Mouse (Mus musculus) gastrocnemius, postnatal 4 days (tissue): Measurements from ENCODE around the gene Gm11060. TPM values are rescaled to one million over a fixed set of nuclear protein-coding genes. Genes with fewer than 3 reads are reported as not detected.

Experiments
- DNase-seq, 2 experiments: peaks; one replicate each; pipeline ENCODE4 v3.0.0; 2021 to 2022; ENCODE audit warnings: low spot score in 2 of 2, mixed read lengths in 2 of 2
- total RNA-seq, 2 experiments: library from RNA; stranded (reverse); gene quantifications; 2 replicates each; pipeline ENCODE4 v1.2.3; 2021

Gm11060 gene
- total RNA-seq, 2 experiments from 2014 or later: not detected

- no peak for DNase-seq
These were observed 22.3 kb downstream of the Gm11060 start for GRCm38 (mm10) chr2:105114074-105114473.

- DNase-seq: no peak
These were observed 25.9 kb downstream of the Gm11060 start for GRCm38 (mm10) chr2:105117669-105118068.

DNA sequence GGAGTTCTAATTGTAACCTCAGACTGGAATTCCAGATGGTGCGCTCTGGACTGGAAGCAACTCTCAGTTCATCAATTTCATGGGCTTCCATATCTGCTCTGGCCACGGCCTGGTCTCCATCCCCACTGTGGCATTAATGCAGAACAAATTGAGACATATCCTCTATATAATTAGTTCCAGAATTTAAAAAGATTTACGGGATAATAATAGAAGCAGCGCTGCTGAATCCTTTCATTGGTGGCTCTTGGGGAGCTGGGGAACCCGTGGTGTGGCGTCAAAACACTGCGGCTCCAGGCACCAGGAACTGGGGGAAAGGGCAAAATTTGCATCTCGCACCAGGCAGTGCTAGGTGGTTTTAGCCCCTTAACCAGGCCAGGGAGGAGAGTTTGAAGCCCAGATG lies 30.4 kb downstream of the Gm11060 start:
- DNase-seq: no peak

DNA sequence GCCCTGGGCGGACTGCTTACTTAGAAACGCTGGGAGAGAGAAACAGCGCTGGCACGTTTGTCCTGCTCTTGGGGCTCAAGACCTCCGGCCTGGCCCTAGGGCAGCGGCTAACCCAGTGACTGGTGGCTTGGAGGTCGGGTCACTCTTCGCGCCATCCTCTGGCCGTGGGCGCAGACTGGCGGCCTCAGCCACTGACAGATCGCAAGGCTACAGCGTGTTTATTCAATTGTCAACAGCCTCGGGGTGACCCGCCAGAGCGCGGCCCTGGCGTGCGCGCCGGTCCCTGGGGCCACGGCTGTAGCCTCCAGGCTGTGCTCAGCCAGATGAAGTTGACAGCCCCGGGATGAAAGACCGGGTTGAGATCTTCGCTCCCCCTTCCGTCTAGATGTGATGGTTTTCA lies 31.1 kb downstream of the Gm11060 start:
- peak in 1 of 2 experiments; percentile 16 for DNase-seq

DNA sequence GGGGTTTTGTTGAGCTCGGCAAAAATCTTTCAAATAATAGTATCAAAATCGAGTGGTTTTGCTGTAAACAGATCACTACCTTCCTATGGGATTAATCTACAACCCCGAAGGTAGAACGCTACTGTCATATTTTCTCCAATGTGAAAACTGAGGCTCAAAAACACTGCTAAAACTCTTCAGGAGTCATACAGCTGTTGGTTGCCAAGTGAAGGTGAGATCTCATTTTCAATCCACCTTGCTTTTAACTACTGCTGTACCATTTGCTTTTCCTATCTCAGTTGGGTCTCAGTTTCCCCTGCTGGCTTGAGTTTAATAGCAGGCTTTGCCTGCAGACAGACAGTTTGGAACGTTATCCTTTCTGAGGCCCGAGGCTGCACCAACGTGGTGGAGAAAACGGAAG lies 31.6 kb downstream of the Gm11060 start:
- no peak for DNase-seq

DNA sequence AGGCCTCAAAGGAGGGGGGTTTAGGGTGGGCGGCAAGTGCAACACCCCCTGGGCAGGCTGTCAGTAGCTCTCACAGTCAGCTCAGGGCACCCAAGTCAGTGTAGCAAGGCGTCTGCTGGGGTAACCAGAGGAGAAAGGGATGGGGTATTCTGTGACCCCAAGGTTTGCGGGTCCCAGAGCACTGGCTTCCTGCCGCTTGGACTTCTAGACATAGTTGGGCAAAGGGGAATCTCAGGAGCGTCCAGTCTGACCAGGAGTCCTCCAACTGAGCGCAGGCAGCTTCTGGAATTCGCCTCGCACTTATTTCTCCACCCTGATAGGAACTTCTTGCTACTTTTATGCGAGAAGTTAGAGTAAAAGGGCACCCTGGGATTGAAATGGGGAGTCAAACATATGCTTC lies 32.1 kb downstream of the Gm11060 start:
- no peak for DNase-seq

- DNase-seq: no peak
These were observed 32.6 kb downstream of the Gm11060 start for GRCm38 (mm10) chr2:105124391-105124790.

DNA sequence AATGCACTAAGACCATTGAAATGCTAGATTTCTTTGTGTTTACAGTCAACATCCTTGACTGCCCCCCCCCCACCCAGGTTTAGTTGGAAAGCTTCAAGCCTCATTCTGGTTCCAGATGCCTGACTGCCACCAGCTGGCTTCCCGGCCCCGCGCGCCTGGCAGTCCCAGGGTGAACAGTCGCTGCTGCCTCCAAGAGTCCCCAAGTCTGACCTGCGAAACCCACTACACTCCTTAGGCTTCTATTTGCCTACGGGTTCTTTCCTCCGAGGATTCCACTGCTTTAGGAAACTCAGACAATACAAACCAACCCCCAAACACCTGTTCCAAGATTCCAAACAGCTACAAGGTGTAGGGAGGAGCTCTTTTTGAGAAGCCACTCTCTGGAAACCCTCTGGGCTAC lies 33.4 kb downstream of the Gm11060 start:
- DNase-seq: no peak

GRCm38 (mm10) chr2:105125641-105126040 lies 33.8 kb downstream of the Gm11060 start:
- no peak for DNase-seq

- no peak for DNase-seq
These were observed 34.5 kb downstream of the Gm11060 start, which contains the start of gene Wt1 for GRCm38 (mm10) chr2:105126279-105126678. Gene Wt1 (plus strand): TSS chr2:105126529.

DNA sequence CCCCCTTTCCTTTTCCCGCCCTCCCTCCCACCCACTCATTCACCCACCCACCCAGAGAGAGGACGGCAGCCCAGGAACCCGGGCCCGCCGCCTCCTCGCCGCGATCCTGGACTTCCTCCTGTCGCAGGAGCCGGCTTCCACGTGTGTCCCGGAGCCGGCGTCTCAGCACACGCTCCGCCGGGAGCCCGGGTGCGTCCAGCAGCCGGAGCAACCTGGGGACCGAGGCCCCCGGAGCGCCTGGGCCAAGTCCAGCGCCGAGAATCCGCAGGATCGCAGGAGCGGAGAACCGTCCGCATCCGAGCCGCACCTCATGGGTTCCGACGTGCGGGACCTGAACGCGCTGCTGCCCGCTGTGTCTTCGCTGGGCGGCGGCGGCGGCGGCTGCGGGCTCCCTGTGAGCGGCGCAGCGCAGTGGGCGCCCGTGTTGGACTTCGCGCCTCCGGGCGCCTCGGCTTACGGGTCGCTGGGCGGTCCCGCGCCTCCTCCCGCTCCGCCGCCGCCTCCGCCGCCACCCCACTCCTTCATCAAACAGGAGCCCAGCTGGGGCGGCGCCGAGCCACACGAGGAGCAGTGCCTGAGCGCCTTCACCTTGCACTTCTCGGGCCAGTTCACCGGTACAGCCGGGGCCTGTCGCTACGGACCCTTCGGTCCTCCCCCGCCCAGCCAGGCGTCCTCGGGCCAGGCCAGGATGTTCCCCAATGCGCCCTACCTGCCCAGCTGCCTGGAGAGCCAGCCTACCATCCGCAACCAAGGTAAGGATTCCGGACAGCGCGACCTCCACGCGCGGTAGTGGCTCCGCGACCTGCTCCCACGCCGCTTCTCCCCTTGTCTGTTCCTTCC lies 35.1 kb downstream of the Gm11060 start:
- no peak for DNase-seq

DNA sequence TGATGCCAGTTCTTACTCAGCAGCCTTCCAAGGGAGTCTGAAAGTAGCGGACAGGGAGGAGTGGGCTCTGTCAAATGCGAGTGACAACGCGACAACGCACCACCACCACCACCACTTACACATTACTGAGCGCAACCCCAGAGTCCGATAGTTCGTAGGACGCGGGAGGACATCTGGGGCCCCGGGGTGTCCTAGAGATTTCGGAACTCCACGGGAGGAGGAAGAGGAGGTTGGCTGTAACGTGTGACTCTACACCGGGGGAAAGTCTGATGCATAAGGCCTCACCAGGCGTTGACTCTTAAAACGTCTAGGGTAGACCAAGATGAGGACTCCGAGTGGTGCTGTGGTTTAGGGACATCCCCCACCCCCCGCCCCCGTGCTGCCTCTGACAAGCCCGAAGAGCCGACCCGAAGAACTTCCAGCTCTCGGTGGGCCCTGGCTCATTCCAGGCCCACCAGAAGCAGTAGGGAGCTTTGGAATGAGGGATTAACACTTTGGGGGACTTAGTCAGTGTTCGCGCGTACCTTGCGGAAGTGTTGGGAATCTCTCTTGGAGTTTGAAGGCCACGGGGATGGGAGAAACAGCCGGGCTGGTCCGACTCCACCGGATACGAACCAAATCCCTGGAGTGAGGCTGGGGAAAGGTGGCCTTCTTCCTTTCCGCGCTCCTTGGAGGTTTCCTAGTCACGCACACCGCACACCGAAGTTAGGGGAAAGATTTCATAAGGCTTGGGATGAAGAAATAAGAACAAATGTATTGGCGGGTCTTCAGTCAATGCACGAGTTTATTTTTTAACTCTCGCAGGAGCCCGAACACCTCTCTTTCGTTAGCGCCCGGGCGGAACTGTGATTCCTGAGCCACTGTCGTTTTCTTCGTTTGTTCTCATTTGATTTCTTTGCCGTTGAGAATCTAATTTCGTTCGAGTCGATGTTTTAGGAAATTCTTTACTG lies 36.0 kb downstream of the Gm11060 start:
- no peak for DNase-seq

DNA sequence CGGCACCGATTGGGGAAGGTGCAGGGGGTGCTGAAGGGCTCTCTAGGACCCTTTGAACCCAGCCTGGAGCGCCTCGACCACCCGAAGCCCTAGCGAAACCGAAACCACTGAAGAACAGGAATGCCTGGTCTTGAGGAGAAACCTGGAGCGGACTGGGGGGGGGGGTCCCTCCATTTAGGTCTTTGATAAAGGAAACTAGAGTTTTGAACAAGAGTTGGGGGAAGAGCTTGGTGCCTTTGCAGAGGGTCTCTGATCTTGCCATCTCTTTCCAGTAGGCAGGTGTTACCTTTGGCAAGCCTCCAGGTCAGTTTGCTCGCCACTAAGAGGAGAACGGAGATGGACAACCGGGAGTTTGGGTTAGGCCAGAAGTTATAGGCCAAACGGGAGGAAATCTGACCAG lies 36.7 kb downstream of the Gm11060 start:
- DNase-seq: no peak

DNA sequence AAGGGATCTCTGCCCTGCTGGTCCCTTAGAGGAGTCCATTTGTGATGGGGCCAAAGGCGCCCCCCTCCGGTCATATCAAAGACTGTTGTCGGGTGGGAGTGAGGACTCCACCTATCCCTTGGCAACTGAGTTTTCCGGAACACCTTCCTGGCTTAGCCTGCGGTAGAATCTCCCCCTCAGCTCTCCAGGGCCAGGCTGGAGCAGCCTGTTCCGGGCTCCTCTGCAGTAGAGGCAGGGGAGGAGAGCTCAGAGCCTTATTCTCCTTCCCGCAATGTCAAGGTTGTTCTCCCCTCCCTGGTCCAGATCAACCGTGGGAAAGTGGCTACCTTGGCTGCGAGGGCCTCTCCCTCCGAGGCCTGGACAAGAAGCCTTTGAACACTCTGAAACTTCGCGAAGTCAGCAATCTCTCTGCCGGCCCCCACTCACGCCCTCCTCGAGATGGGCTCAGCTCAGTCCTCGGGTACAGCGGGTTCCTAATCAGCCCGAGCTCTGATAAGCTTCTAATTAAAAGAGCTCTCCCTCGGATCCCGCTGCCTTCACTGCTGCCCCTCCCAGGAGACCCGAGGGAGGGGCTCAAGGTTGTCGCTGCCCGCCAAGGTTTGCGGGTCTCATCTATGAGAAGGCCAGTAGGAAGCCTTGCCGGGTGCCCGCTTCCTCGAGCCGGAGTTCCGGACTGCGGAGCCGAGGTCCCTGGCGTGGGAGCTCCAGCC lies 38.7 kb downstream of the Gm11060 start:
- DNase-seq: no peak

GRCm38 (mm10) chr2:105131061-105131810 lies 39.4 kb downstream of the Gm11060 start:
- DNase-seq: no peak

GRCm38 (mm10) chr2:105131811-105132100 lies 39.9 kb downstream of the Gm11060 start:
- DNase-seq: no peak

GRCm38 (mm10) chr2:105132300-105132699 lies 40.5 kb downstream of the Gm11060 start:
- DNase-seq: no peak

GRCm38 (mm10) chr2:105132933-105133795 lies 41.3 kb downstream of the Gm11060 start:
- DNase-seq: no peak

GRCm38 (mm10) chr2:105134296-105134695 lies 42.5 kb downstream of the Gm11060 start:
- DNase-seq: no peak

DNA sequence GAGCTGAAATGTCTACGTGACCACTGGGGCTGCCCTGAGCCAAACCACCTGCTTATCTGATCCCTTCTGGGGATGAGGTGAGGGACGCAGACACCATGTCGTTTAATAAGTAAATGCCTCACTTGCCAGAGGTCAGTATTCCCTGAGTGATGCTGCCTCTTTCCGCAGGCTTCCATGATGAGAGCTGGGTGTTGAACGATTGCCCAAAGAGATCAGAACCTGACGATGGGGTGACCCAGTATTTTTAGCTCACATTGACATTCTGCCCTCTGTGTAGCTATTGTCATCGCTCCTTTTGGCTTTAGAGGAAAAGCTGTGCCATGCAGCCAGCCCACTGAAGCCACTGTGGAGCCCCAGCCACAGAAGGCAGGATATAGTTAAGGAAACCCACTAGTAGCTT lies 47.7 kb downstream of the Gm11060 start:
- no peak for DNase-seq
